Mouse (Mus musculus): ENCODE data around the gene Zmynd15. TPM values are rescaled to one million over a fixed set of nuclear protein-coding genes. Genes with fewer than 3 reads are reported as not detected.

Zmynd15 gene
- total RNA-seq (2014; rRNA removed) (0.11 and 1.2 TPM in 2 replicates), polyA plus RNA-seq (2015; fragmentation: Nextera tagmentation; extraction: Ambion mirVana) (0.39 and 0.96 TPM in 2 replicates)

- Histone ChIP-seq H3K4me3 (ENCODE audit: low read length) (peak within 1 kb of the TSS; percentile 49), H3K9ac (replicated peaks; ENCODE audit: low read length) (peak within 1 kb of the TSS; percentile 53), H3K4me1 (ENCODE audit: insufficient read depth, low read length) (no peaks in the 10 kb centered on the region), H3K27me3 (ENCODE audit: insufficient read depth, low read length) (peaks cover 8% of the 10 kb centered on the region; the same call in 1 of the 2 replicates), H3K27ac (no peak within 1 kb of the TSS; the same call in 1 of the 2 replicates), H3K9me3 (ENCODE audit: low read length) (no peaks in the 10 kb centered on the region), H3K4me2 (ENCODE audit: low read depth, low read length) (peak within 1 kb of the TSS; percentile 92), H3K36me3 (ENCODE audit: insufficient read depth, low read length) (no peaks in the 10 kb centered on the region)
- 19% methylated on average over 32 of the region's 32 CpGs for WGBS
- DNase-seq (ENCODE audit: low spot score) = peak; percentile 3
- no peak for ATAC-seq
- no peak for TF ChIP-seq CTCF (IDR thresholded peaks at IDR 0.05; ENCODE audit: low read depth)
Observed at GRCm38 (mm10) chr11:70458688-70459600, at the start of gene Zmynd15. TSS of gene Zmynd15 (plus strand) at chr11:70459433.

- peak; percentile 97 for ATAC-seq
- no peaks in the 10 kb centered on the region for H3K27me3 ChIP-seq (ENCODE audit: insufficient read depth, low read length)
- under 1% methylated on average over 59 of the region's 59 CpGs for WGBS
- H3K9me3 ChIP-seq (ENCODE audit: low read length) = no peaks in the 10 kb centered on the region
- peaks cover 8% of the 10 kb centered on the region; the same call in 1 of the 2 replicates for H3K4me1 ChIP-seq (ENCODE audit: insufficient read depth, low read length)
- H3K4me2 ChIP-seq (ENCODE audit: low read depth, low read length) = peak within 1 kb of the TSS; percentile 94
- DNase-seq (ENCODE audit: low spot score) = peak; percentile 98
- peak within 1 kb of the TSS; percentile 97 for H3K4me3 ChIP-seq (ENCODE audit: low read length)
- H3K27ac ChIP-seq = peak within 1 kb of the TSS; percentile 79
- H3K9ac ChIP-seq (replicated peaks; ENCODE audit: low read length) = peak within 1 kb of the TSS; percentile 94
- TF ChIP-seq CTCF (IDR thresholded peaks at IDR 0.05; ENCODE audit: low read depth) = peak; percentile 8; the same call in 1 of the 2 replicates
- H3K36me3 ChIP-seq (ENCODE audit: insufficient read depth, low read length) = no peaks in the 10 kb centered on the region
Observed at GRCm38 (mm10) chr11:70409594-70410296, 49.5 kb upstream of the Zmynd15 start, which contains the start of gene Pelp1. TSS of gene Pelp1 (minus strand) at chr11:70410031.

DNA sequence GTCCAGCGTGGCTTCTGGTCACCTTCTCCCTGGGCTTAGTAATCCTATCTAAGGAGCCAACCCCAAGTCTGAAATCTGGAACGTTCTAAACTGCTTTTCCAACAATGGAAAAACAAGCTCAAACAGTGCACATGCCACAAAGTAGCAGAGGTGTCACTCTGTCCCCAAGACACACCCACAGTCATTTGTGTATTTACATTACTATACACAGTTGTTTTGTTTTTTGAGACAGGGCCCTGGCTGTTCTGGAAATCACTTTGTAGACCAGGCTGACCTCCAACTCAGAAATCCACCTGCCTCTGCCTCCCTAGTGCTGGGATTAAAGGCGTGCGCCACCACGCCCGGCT, 49.0 kb upstream of the Zmynd15 start:
- TF ChIP-seq CTCF (IDR thresholded peaks at IDR 0.05; ENCODE audit: low read depth) = no peak
- H3K27ac ChIP-seq = peak overlapping the region; percentile 79; the same call in 1 of the 2 replicates
- WGBS = 62% methylated on average over 6 of the region's 6 CpGs
- peak overlapping the region; percentile 97 for H3K4me3 ChIP-seq (ENCODE audit: low read length)
- no peaks in the 10 kb centered on the region for H3K36me3 ChIP-seq (ENCODE audit: insufficient read depth, low read length)
- H3K9ac ChIP-seq (replicated peaks; ENCODE audit: low read length) = peak overlapping the region; percentile 94; the same call in 1 of the 2 replicates
- DNase-seq (ENCODE audit: low spot score) (no peak), ATAC-seq (no peak)
- peak overlapping the region; percentile 94 for H3K4me2 ChIP-seq (ENCODE audit: low read depth, low read length)
- peaks cover 8% of the 10 kb centered on the region; the same call in 1 of the 2 replicates for H3K4me1 ChIP-seq (ENCODE audit: insufficient read depth, low read length)
- H3K9me3 ChIP-seq (ENCODE audit: low read length) = no peaks in the 10 kb centered on the region
- H3K27me3 ChIP-seq (ENCODE audit: insufficient read depth, low read length) = no peaks in the 10 kb centered on the region

- Histone ChIP-seq H3K27ac (no peak overlapping the region), H3K4me2 (ENCODE audit: low read depth, low read length) (no peak overlapping the region), H3K27me3 (ENCODE audit: insufficient read depth, low read length) (no peaks in the 10 kb centered on the region), H3K4me1 (ENCODE audit: insufficient read depth, low read length) (peaks cover 8% of the 10 kb centered on the region; the same call in 1 of the 2 replicates), H3K9ac (replicated peaks; ENCODE audit: low read length) (no peak overlapping the region), H3K4me3 (ENCODE audit: low read length) (no peak overlapping the region), H3K9me3 (ENCODE audit: low read length) (no peaks in the 10 kb centered on the region), H3K36me3 (ENCODE audit: insufficient read depth, low read length) (no peaks in the 10 kb centered on the region)
- no peak for ATAC-seq
- no peak for TF ChIP-seq CTCF (IDR thresholded peaks at IDR 0.05; ENCODE audit: low read depth)
- no peak for DNase-seq (ENCODE audit: low spot score)
- 76% methylated on average over 5 of the region's 5 CpGs for WGBS
Observed at GRCm38 (mm10) chr11:70412591-70412990, 46.6 kb upstream of the Zmynd15 start.

DNA sequence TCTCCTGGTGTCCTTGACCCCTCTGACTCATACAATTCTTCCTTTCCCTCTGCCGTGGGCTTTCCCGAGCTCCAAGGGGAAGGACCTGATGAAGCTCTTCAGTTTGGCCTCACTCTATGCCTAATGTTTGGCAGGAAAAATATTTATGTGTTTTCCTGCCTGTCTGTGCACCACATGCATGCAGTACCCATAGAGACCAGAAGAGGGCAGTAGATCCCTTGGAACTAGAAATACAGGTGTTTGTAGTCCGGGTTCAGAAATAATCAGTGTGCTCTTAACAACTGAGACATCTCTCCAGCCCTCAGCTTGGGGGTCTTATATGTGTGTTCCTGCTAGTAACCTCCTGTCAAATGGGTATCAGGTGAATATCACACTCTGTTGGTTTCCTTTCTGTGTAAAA, 45.3 kb upstream of the Zmynd15 start:
- no peaks in the 10 kb centered on the region for H3K9me3 ChIP-seq (ENCODE audit: low read length)
- peak; percentile 94 for TF ChIP-seq CTCF (IDR thresholded peaks at IDR 0.05; ENCODE audit: low read depth)
- ATAC-seq (no peak), DNase-seq (ENCODE audit: low spot score) (peak; percentile 83)
- H3K4me2 ChIP-seq (ENCODE audit: low read depth, low read length) = no peak overlapping the region
- H3K36me3 ChIP-seq (ENCODE audit: insufficient read depth, low read length) = no peaks in the 10 kb centered on the region
- H3K4me3 ChIP-seq (ENCODE audit: low read length) = no peak overlapping the region
- no peak overlapping the region for H3K27ac ChIP-seq
- H3K4me1 ChIP-seq (ENCODE audit: insufficient read depth, low read length) = peaks cover 3% of the 10 kb centered on the region; the same call in 1 of the 2 replicates
- H3K27me3 ChIP-seq (ENCODE audit: insufficient read depth, low read length) = no peaks in the 10 kb centered on the region
- 3% methylated on average over 3 of the region's 3 CpGs for WGBS
- H3K9ac ChIP-seq (replicated peaks; ENCODE audit: low read length) = no peak overlapping the region

DNA sequence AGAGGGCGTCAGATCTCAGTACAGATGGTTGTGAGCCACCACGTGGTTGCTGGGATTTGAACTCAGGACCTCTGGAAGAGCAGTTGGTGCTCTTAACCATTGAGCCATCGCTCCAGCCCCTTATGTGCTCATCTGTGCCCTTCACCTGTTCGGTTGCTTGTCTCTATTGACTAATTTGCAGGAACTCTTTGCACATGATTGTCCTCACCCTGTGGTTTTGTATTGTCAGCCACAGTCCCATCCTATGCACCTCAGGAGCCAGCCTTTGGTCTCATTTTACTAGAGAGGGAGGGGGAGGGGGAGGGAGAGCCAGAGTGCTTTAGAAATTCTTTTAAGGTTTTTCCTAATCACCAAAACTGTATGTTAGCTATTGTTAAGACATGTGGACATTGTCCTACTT, 41.0 kb upstream of the Zmynd15 start:
- ATAC-seq (no peak), DNase-seq (ENCODE audit: low spot score) (no peak)
- no peak for TF ChIP-seq CTCF (IDR thresholded peaks at IDR 0.05; ENCODE audit: low read depth)
- Histone ChIP-seq H3K36me3 (ENCODE audit: insufficient read depth, low read length) (no peaks in the 10 kb centered on the region), H3K27ac (no peak overlapping the region), H3K4me2 (ENCODE audit: low read depth, low read length) (no peak overlapping the region), H3K4me3 (ENCODE audit: low read length) (no peak overlapping the region), H3K9ac (replicated peaks; ENCODE audit: low read length) (no peak overlapping the region), H3K27me3 (ENCODE audit: insufficient read depth, low read length) (no peaks in the 10 kb centered on the region), H3K4me1 (ENCODE audit: insufficient read depth, low read length) (no peaks in the 10 kb centered on the region), H3K9me3 (ENCODE audit: low read length) (no peaks in the 10 kb centered on the region)
- 66% methylated on average over 4 of the region's 4 CpGs for WGBS
